Mouse (Mus musculus): ENCODE measurements around the gene Mdm2.

Gene Mdm2

GRCm38 (mm10) chr10:117669449-117670090 lies 41.0 kb downstream of the Mdm2 start:
- no peak for DNase-seq (ENCODE audit: low read depth)

GRCm38 (mm10) chr10:117668546-117669300 lies 41.8 kb downstream of the Mdm2 start:
- no peak for DNase-seq (ENCODE audit: low read depth)

- DNase-seq (ENCODE audit: low read depth), result no peak
Observed at GRCm38 (mm10) chr10:117667663-117668507, 42.7 kb downstream of the Mdm2 start.

GRCm38 (mm10) chr10:117666947-117667630 lies 43.5 kb downstream of the Mdm2 start:
- no peak for DNase-seq (ENCODE audit: low read depth)

GRCm38 (mm10) chr10:117666361-117666760 lies 44.2 kb downstream of the Mdm2 start:
- no peak for DNase-seq (ENCODE audit: low read depth)

GRCm38 (mm10) chr10:117665376-117666275 lies 44.9 kb downstream of the Mdm2 start:
- DNase-seq (ENCODE audit: low read depth), result no peak

- no peak for DNase-seq (ENCODE audit: low read depth)
Observed at GRCm38 (mm10) chr10:117664926-117665209, 45.7 kb downstream of the Mdm2 start.

- no peak for DNase-seq (ENCODE audit: low read depth)
Observed at GRCm38 (mm10) chr10:117664208-117664925, 46.2 kb downstream of the Mdm2 start.

GRCm38 (mm10) chr10:117663865-117664200 lies 46.7 kb downstream of the Mdm2 start:
- DNase-seq (ENCODE audit: low read depth), result no peak

GRCm38 (mm10) chr10:117663056-117663864 lies 47.3 kb downstream of the Mdm2 start:
- DNase-seq (ENCODE audit: low read depth), result peak; percentile 13

GRCm38 (mm10) chr10:117662316-117663055 lies 48.1 kb downstream of the Mdm2 start:
- DNase-seq (ENCODE audit: low read depth), result no peak

- DNase-seq (ENCODE audit: low read depth), result peak; percentile 36
Observed at GRCm38 (mm10) chr10:117659819-117660218, 50.7 kb downstream of the Mdm2 start.

GRCm38 (mm10) chr10:117659430-117659813 lies 51.1 kb downstream of the Mdm2 start:
- no peak for DNase-seq (ENCODE audit: low read depth)

GRCm38 (mm10) chr10:117658522-117659429 lies 51.8 kb downstream of the Mdm2 start:
- no peak for DNase-seq (ENCODE audit: low read depth)

GRCm38 (mm10) chr10:117657659-117658306 lies 52.8 kb downstream of the Mdm2 start:
- DNase-seq (ENCODE audit: low read depth), result no peak

GRCm38 (mm10) chr10:117656985-117657658 lies 53.4 kb downstream of the Mdm2 start:
- no peak for DNase-seq (ENCODE audit: low read depth)

- DNase-seq (ENCODE audit: low read depth), result no peak
Observed at GRCm38 (mm10) chr10:117656662-117656962, 53.9 kb downstream of the Mdm2 start.
